Mouse (Mus musculus) cortical plate, adult 2 months (tissue): ENCODE data around the gene Sh3bp4.

ENCODE experiments used
- CTCF ChIP-seq: fragments of 200-500 bp; IDR thresholded peaks from 2 replicates; pipeline ENCODE4 v1.5.1; 2011; ENCODE audit warnings: mild to moderate bottlenecking, control low read depth, low read length; ENCODE audit not compliant: insufficient read depth; ENCODE audit errors: extremely low read depth
- POLR2A ChIP-seq: fragments of 200-500 bp; IDR thresholded peaks from 2 replicates; pipeline ENCODE4 v1.6.1; 2011; ENCODE audit warnings: mild to moderate bottlenecking, low read length, control low read depth; ENCODE audit not compliant: insufficient read depth; ENCODE audit errors: extremely low read depth

GRCm38 (mm10) chr1:89094416-89094815 lies 24.2 kb downstream of the Sh3bp4 start:
- TF ChIP-seq POLR2A (no peak), CTCF (no peak)
